Mouse (Mus musculus) intestine, embryonic 15.5 days (tissue): ENCODE measurements around the gene Hnrnpab. TPM values are rescaled to one million over a fixed set of nuclear protein-coding genes. Genes with fewer than 3 reads are reported as not detected.

Source experiments
- ATAC-seq: fragments of 200-750 bp; cut with Nextera tagmentation; 2 replicates; pipeline ENCODE4 v1.8.0; 2017; ENCODE audit warnings: moderate TSS enrichment, moderate library complexity
- H3K27ac ChIP-seq: fragments of 300-500 bp; sonication (generic); 2 replicates; pipeline ENCODE4 v1.5.1; 2015; ENCODE audit warnings: mild to moderate bottlenecking, inconsistent platforms
- H3K27me3 ChIP-seq: fragments of 300-500 bp; sonication (generic); replicated peaks from 2 replicates; pipeline ENCODE4 v1.6.1; 2015; ENCODE audit warnings: inconsistent platforms
- H3K36me3 ChIP-seq: fragments of 300-500 bp; sonication (generic); 2 replicates; pipeline ENCODE4 v1.6.1; 2015; ENCODE audit warnings: inconsistent platforms
- H3K4me1 ChIP-seq: fragments of 300-500 bp; sonication (generic); replicated peaks from 2 replicates; pipeline ENCODE4 v1.6.1; 2015; ENCODE audit warnings: inconsistent platforms
- H3K4me2 ChIP-seq: fragments of 300-500 bp; sonication (generic); replicated peaks from 2 replicates; pipeline ENCODE4 v1.6.1; 2015; ENCODE audit warnings: mild to moderate bottlenecking, inconsistent platforms
- H3K4me3 ChIP-seq: fragments of 300-500 bp; sonication (generic); replicated peaks from 2 replicates; pipeline ENCODE4 v1.5.1; 2015; ENCODE audit warnings: inconsistent platforms
- H3K9ac ChIP-seq: fragments of 300-500 bp; sonication (generic); 2 replicates; pipeline ENCODE4 v1.6.1; 2015; ENCODE audit warnings: inconsistent platforms
- H3K9me3 ChIP-seq: fragments of 300-500 bp; sonication (generic); 2 replicates; pipeline ENCODE4 v1.6.1; 2016; ENCODE audit warnings: inconsistent platforms
- WGBS: fragments of 180-500 bp; shearing (Covaris S2); methylation state at CpG from one replicate; pipeline ENCODE4 v1.1.7; 2015; 5-methylcytosine and 5-hydroxymethylcytosine counted together
- polyA plus RNA-seq: library from polyadenylated mRNA; unstranded; fragments of >200 nt; fragmentation: Nextera tagmentation; extraction: Ambion mirVana; gene quantifications from 2 replicates; pipeline ENCODE4 v1.2.1, GENCODE M21; 2015

The Hnrnpab gene
- polyA plus RNA-seq, 1 experiment from 2014 or later: 414 TPM

DNA sequence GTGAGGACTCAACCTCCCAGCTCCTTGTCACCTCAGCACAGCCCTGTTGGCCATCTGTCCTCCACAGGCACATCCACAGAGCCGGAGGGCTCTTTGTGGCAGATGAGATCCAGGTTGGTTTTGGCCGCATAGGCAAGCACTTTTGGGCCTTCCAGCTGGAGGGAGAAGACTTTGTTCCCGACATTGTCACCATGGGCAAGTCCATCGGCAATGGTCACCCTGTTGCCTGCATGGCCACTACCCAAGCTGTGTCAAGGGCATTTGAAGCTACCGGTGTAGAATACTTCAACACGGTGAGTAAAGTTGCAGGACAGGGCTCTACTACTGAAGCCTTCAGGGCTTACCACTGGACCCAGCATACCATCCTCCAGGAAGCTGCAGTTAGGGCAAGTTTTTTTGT lies 12.8 kb downstream of the Hnrnpab start:
- no peak overlapping the region for H3K4me3 ChIP-seq
- 95% methylated on average over 6 of the region's 6 CpGs for WGBS
- no peak for ATAC-seq
- no peak overlapping the region for H3K4me2 ChIP-seq
- H3K9me3 ChIP-seq: no peaks in the 10 kb centered on the region
- H3K27me3 ChIP-seq: no peaks in the 10 kb centered on the region
- H3K4me1 ChIP-seq: 0 out of 2 replicates have a peak, but pooled peaks cover 3% of the 10 kb centered on the region
- H3K9ac ChIP-seq: no peak overlapping the region
- peaks cover 63% of the 10 kb centered on the region for H3K36me3 ChIP-seq
- H3K27ac ChIP-seq: no peak overlapping the region

DNA sequence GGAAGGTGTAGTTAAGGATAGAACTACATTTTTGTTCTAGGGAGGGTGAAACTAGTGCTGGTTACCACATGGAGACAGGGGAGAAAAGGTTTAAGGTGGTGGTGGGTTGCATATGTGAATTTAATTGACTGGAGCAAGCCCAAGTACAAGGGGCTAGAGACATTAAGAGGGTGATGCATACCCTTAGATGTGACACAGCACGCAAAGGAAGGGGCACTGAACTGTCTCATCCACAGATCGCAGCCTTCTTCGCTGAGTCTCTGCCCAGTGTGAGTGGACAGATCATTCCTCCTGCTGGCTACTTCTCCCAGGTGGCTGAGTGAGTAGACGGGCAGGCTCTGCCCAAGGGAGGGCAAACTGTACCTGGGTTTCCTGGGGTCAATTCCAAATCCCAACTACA lies 13.3 kb downstream of the Hnrnpab start:
- peaks cover 62% of the 10 kb centered on the region for H3K36me3 ChIP-seq
- no peak overlapping the region for H3K9ac ChIP-seq
- H3K9me3 ChIP-seq: no peaks in the 10 kb centered on the region
- no peak overlapping the region for H3K4me3 ChIP-seq
- WGBS: 93% methylated on average over 4 of the region's 4 CpGs
- 0 out of 2 replicates have a peak, but pooled peaks cover 3% of the 10 kb centered on the region for H3K4me1 ChIP-seq
- H3K4me2 ChIP-seq: no peak overlapping the region
- ATAC-seq: no peak
- no peaks in the 10 kb centered on the region for H3K27me3 ChIP-seq
- no peak overlapping the region for H3K27ac ChIP-seq

DNA sequence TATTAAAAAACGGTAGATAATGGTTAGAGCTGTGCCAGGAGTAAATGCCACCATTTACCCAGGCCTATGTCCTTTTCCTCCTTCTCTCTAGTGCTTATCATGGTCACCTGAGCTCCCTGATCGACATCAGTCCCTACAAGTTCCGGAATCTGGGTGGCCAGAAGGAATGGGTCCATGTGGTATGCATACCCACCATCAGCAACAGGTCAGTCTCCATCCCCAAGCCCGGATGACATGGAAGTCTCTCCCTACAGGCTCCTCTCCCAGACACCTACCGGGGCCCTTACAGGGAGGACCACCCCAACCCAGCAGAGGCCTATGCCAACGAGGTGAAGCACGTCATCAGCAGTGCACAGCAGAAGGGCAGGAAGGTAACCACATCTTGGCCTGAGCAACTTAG lies 14.7 kb downstream of the Hnrnpab start:
- H3K27me3 ChIP-seq: no peaks in the 10 kb centered on the region
- H3K9ac ChIP-seq: no peak overlapping the region
- H3K27ac ChIP-seq: no peak overlapping the region
- H3K4me2 ChIP-seq: no peak overlapping the region
- peaks cover 54% of the 10 kb centered on the region for H3K36me3 ChIP-seq
- ATAC-seq: no peak
- WGBS: 90% methylated on average over 7 of the region's 7 CpGs
- no peaks in the 10 kb centered on the region for H3K9me3 ChIP-seq
- H3K4me1 ChIP-seq: 0 out of 2 replicates have a peak, but pooled peaks cover 5% of the 10 kb centered on the region
- no peak overlapping the region for H3K4me3 ChIP-seq

DNA sequence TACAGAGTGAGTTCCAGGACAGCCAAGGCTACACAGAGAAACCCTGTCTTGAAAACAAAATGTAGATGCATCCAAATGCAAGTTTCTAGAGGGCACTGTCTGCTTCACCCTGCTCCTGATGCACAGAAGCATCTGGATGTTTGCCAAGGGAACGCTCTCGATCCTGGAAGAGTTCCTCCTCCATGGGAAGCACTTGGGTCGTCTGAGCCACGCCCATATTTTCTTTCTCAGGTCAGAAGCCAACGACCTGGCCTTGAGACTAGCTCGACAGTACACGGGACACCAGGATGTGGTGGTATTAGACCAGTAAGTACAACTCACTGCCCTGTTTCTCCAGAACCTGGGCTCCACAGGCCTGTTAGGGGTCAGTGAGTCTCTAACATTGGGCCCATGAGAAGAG lies 15.5 kb downstream of the Hnrnpab start:
- Histone ChIP-seq H3K27ac (no peak overlapping the region), H3K4me1 (0 out of 2 replicates have a peak, but pooled peaks cover 9% of the 10 kb centered on the region), H3K4me3 (no peak overlapping the region), H3K36me3 (peaks cover 47% of the 10 kb centered on the region), H3K27me3 (no peaks in the 10 kb centered on the region), H3K4me2 (no peak overlapping the region), H3K9me3 (no peaks in the 10 kb centered on the region), H3K9ac (no peak overlapping the region)
- ATAC-seq: no peak
- WGBS: 41% methylated on average over 7 of the region's 7 CpGs

DNA sequence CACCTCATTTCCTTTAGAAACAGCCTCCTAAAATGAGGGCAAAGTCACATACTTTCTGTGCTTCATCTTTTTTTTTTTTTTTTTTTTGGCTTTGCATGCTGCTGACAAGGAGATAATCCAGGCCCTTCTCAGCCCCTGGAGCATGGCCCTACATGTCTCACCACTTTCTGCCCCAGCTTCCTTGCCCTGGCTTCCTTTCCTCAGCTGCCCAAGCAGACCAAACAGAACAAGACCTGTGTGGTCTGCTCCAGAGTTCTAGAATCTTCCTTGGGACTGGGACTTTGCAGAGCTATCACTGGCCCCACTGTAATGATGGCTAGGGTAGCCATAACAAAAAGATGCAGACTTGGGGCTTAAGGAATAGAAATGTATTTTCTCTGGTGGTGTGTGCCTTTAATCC lies 16.6 kb downstream of the Hnrnpab start:
- Histone ChIP-seq H3K27me3 (no peaks in the 10 kb centered on the region), H3K36me3 (peaks cover 42% of the 10 kb centered on the region), H3K27ac (no peak overlapping the region), H3K4me1 (0 out of 2 replicates have a peak, but pooled peaks cover 16% of the 10 kb centered on the region), H3K4me2 (no peak overlapping the region), H3K4me3 (no peak overlapping the region), H3K9ac (no peak overlapping the region), H3K9me3 (no peaks in the 10 kb centered on the region)
- no peak for ATAC-seq

DNA sequence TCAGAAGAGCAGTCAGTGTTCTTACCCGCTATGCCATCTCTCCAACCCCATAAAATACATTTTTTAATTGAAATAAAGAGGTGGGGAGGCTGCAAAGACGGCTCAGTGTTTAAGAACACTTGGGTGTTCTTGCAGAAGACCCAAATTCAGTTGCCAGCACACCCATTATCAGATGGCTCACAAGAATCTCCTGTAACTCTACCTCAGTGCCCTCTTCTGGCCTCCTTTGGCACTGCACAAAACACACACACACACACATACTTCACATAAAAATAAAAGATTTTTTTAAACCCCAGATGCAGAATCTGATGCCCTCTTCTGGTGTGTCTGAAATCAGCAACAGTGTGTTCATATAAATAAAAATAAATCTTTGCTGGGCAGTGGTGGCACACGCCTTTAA lies 17.8 kb downstream of the Hnrnpab start:
- no peak overlapping the region for H3K4me2 ChIP-seq
- H3K27ac ChIP-seq: no peak overlapping the region

DNA sequence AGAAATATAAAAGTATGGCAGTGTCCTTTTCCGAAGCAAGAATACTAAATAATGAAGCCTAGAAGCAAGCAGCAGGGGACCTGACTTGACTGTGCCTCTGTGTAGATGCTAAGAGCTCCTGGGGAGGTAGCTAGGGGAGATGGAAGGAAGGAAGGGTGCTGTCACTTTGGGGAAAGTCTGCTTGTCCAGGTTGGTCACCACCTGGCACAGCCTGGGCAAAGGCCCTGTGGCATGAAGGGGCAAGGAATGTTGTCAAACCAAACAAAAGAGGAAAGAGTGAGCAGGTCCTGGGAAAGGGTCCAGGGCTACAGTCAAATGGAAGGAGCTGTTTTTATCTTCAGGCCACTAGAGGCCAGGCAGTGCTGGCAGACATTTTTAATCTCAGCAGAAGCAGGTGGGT lies 19.6 kb downstream of the Hnrnpab start:
- Histone ChIP-seq H3K4me2 (no peak overlapping the region), H3K9me3 (no peaks in the 10 kb centered on the region), H3K27ac (no peak overlapping the region), H3K4me1 (peaks cover 24% of the 10 kb centered on the region), H3K36me3 (peaks cover 18% of the 10 kb centered on the region; the same call in 1 of the 2 replicates), H3K4me3 (no peak overlapping the region), H3K27me3 (no peaks in the 10 kb centered on the region), H3K9ac (no peak overlapping the region)
- WGBS: 85% methylated on average over 1 of the region's 1 CpGs
- ATAC-seq: no peak

More for the DNA sequence above, 17.8 kb downstream of the Hnrnpab start:
- no peak overlapping the region for H3K4me3 ChIP-seq
- peaks cover 18% of the 10 kb centered on the region; the same call in 1 of the 2 replicates for H3K4me1 ChIP-seq
- H3K27me3 ChIP-seq: no peaks in the 10 kb centered on the region
- no peak overlapping the region for H3K9ac ChIP-seq
- 95% methylated on average over 3 of the region's 3 CpGs for WGBS
- no peak for ATAC-seq
- no peaks in the 10 kb centered on the region for H3K9me3 ChIP-seq
- peaks cover 35% of the 10 kb centered on the region for H3K36me3 ChIP-seq

DNA sequence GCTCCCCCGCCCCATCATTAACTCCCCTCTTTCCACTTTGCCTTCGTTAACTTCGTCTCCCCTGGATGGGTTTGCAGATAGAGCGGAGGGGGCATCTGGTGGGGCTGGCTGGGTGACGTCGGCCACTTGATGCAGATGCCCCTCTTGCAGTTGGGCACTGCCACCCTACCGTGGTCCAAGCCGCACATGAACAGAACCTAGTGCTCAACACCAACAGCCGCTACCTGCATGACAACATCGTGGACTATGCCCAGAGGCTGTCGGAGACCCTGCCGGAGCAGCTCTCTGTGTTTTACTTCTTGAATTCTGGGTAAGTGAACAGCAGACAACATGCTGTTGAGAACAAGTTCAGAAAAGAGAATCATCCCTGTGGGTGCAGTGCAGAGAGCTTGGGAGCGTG lies 20.2 kb downstream of the Hnrnpab start:
- WGBS: 92% methylated on average over 13 of the region's 13 CpGs
- peak overlapping the region; percentile 88; the same call in 1 of the 2 replicates for H3K4me2 ChIP-seq
- H3K27ac ChIP-seq: no peak overlapping the region
- peaks cover 24% of the 10 kb centered on the region for H3K4me1 ChIP-seq
- no peaks in the 10 kb centered on the region for H3K9me3 ChIP-seq
- peaks cover 16% of the 10 kb centered on the region; the same call in 1 of the 2 replicates for H3K36me3 ChIP-seq
- no peak overlapping the region for H3K9ac ChIP-seq
- no peak for ATAC-seq
- H3K27me3 ChIP-seq: no peaks in the 10 kb centered on the region
- no peak overlapping the region for H3K4me3 ChIP-seq

DNA sequence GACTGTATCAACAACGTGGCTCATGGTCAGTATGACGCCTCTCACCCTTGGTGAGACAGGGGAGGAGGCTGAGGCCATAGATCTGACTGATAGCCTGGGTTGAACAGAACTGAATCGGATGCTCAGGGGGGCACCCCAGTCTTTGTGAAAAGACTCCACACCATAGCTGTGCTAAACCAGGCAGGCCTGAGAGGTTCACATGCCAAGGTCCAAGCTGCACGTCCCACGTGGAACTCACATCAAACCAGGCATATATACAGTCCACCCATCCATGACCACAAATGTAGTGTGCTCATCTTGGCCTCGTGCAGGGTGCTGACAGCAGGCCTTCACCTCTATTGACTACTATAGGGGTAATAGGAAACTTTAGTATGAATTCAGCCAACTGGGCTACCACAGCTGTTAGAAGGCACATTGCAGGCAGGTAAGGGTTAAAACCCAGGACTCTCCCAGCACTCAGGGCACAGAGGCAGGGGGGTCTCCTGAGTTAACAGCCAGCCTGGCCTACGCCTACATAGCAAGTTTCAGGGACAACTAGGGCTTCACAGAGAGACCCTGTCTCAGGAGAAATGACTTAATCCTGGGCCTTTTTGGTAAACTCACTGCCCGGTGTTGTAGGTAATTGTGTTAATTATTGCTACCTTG lies 20.9 kb downstream of the Hnrnpab start:
- H3K9ac ChIP-seq: peak overlapping the region; percentile 89
- H3K27ac ChIP-seq: peak overlapping the region; percentile 90
- no peaks in the 10 kb centered on the region for H3K9me3 ChIP-seq
- no peak for ATAC-seq
- H3K27me3 ChIP-seq: no peaks in the 10 kb centered on the region
- H3K4me1 ChIP-seq: peaks cover 21% of the 10 kb centered on the region
- WGBS: 53% methylated on average over 8 of the region's 8 CpGs
- peak overlapping the region; percentile 70 for H3K4me3 ChIP-seq
- peaks cover 16% of the 10 kb centered on the region; the same call in 1 of the 2 replicates for H3K36me3 ChIP-seq
- peak overlapping the region; percentile 88 for H3K4me2 ChIP-seq

DNA sequence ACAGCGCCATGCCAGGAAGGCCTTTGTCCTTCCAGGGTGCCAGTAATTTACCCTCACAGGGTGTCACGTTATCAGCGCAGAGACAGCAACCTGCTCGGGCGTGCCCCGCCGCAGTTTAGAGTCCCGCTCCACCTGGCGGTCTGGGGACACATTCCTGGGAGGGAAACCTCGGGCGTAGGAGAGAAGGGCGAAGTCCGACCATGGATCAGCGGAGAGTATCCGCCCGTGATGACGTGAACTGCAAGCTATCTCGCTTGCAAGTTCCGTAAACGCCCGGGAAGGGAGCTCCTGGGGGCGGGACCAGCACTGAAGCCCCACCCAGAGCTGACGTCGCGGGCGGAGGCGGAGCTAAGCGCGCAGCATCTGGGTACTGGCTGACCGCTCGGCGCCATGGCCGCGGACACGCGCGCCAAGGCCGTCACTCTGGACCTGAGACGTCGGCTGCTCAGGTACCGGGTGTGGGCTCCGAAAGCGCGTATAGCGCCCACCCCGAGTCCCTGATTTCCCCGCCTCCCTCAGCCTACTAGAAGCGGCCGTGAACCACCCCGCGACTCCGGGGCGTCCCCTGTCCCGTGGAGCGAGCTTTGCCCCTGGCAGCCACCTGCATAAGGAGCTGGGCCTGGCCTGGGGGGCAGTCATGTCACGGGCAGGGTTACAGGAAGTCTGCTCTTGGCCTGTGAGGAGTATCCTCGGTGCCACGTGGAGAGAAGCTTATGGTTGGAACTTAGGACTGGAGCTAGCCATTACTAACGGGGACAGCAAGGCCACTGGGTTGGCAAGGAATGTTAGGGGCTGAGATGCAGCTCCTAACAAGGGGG lies 22.0 kb downstream of the Hnrnpab start, which contains the start of gene Phykpl:
Gene Phykpl (plus strand): TSS at position 327 of the 818 bp plus-strand sequence.
- peaks cover 10% of the 10 kb centered on the region; the same call in 1 of the 2 replicates for H3K36me3 ChIP-seq
- no peaks in the 10 kb centered on the region for H3K9me3 ChIP-seq
- peak within 1 kb of the TSS; percentile 89 for H3K9ac ChIP-seq
- H3K27me3 ChIP-seq: no peaks in the 10 kb centered on the region
- ATAC-seq: peak; percentile 95
- WGBS: under 1% methylated on average over 59 of the region's 59 CpGs
- peak within 1 kb of the TSS; percentile 91 for H3K27ac ChIP-seq
- peaks cover 21% of the 10 kb centered on the region for H3K4me1 ChIP-seq
- H3K4me2 ChIP-seq: peak within 1 kb of the TSS; percentile 88
- H3K4me3 ChIP-seq: peak within 1 kb of the TSS; percentile 70

DNA sequence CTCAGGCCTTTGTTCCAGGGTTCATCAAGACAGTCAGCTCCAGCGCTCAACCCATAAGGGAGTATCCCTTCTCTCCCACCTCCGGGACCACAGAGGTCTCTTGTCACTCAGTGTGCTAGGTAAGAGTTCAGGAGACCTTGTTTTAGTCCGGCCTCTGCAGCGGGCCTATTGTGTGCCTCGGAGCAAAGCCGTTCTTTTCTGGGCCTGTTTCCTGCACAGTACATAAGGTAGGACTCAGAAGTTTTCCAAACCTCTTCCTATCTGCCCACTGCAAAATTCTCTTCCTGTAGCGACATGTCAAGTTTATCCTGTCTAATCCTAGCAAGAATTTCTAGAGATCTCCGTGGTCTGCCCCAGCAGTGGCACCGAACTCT lies 22.6 kb downstream of the Hnrnpab start:
- Histone ChIP-seq H3K9me3 (no peaks in the 10 kb centered on the region), H3K27ac (peak overlapping the region; percentile 91), H3K4me2 (peak overlapping the region; percentile 88), H3K9ac (peak overlapping the region; percentile 52), H3K27me3 (no peaks in the 10 kb centered on the region), H3K4me3 (peak overlapping the region; percentile 70), H3K36me3 (peaks cover 10% of the 10 kb centered on the region; the same call in 1 of the 2 replicates), H3K4me1 (peaks cover 21% of the 10 kb centered on the region)
- ATAC-seq: peak; percentile 47
- WGBS: 20% methylated on average over 9 of the region's 9 CpGs

DNA sequence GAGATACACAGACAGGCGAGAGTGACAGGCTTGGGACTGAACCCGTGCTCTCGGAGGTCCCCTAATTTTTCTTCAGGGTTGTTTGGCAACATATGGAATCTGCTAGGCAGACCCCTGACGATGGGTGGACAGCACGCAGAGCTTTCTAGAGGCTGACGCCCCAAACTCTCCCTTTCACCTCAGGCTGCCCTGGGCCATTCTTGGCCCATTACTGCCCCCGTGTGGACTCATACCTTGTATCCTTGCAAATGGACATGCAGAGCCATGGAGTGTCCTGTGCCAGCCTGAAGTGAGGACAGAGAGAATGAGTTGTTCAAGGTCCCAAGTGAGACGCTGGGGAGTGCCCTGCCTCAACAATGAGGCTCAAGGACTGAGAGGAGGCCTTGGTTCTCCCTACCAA lies 23.9 kb downstream of the Hnrnpab start:
- Histone ChIP-seq H3K27me3 (no peaks in the 10 kb centered on the region), H3K27ac (no peak overlapping the region), H3K4me2 (no peak overlapping the region), H3K4me3 (no peak overlapping the region), H3K9ac (no peak overlapping the region), H3K36me3 (no peaks in the 10 kb centered on the region), H3K9me3 (no peaks in the 10 kb centered on the region), H3K4me1 (peaks cover 21% of the 10 kb centered on the region)
- WGBS: 31% methylated on average over 8 of the region's 8 CpGs
- ATAC-seq: no peak
